Mouse (Mus musculus) C2C12 (cell line): ENCODE measurements around the gene Prss50. TPM values are rescaled to one million over a fixed set of nuclear protein-coding genes. Genes with fewer than 3 reads are reported as not detected.

Experiments
- H3K27me3 ChIP-seq: one replicate; pipeline ENCODE4 v1.6.1; 2011; ENCODE audit not compliant: control insufficient read depth, insufficient read depth, insufficient read length
- H3K36me3 ChIP-seq: one replicate; pipeline ENCODE4 v1.6.1; 2011; ENCODE audit not compliant: control insufficient read depth, insufficient read depth
- H3K4me3 ChIP-seq: one replicate; pipeline ENCODE4 v1.5.1; 2011; ENCODE audit warnings: mild to moderate bottlenecking, control low read depth; ENCODE audit not compliant: poor library complexity, insufficient read depth, severe bottlenecking
- H3K79me2 ChIP-seq: one replicate; pipeline ENCODE4 v1.6.1; 2011; ENCODE audit not compliant: control insufficient read depth, insufficient read depth
- H3K79me3 ChIP-seq: one replicate; pipeline ENCODE4 v1.6.1; 2011; ENCODE audit warnings: low read depth, control low read depth
- H3ac ChIP-seq: one replicate; pipeline ENCODE3; 2011; ENCODE audit warnings: low read depth; ENCODE audit not compliant: control insufficient read depth, insufficient read length
- CEBPB ChIP-seq: IDR thresholded peaks from one replicate; pipeline ENCODE4 v1.6.1; 2011; ENCODE audit warnings: low read depth, mild to moderate bottlenecking, control low read depth, moderate library complexity
- CTCF ChIP-seq: IDR thresholded peaks from one replicate; pipeline ENCODE4 v1.5.1; 2011; ENCODE audit not compliant: control insufficient read depth, insufficient read depth, insufficient read length
- FOSL1 ChIP-seq: IDR thresholded peaks from one replicate; pipeline ENCODE4 v1.8.0; 2011; ENCODE audit warnings: mild to moderate bottlenecking, low read length; ENCODE audit not compliant: poor library complexity, insufficient read depth, severe bottlenecking
- MAX ChIP-seq: IDR thresholded peaks from one replicate; pipeline ENCODE4 v1.6.1; 2011; ENCODE audit warnings: mild to moderate bottlenecking, control low read depth
- MYOD1 ChIP-seq: IDR thresholded peaks from one replicate; pipeline ENCODE4 v1.6.1; 2011; ENCODE audit warnings: low read depth; ENCODE audit not compliant: control insufficient read depth, insufficient read length
- MYOG ChIP-seq: IDR thresholded peaks from one replicate; pipeline ENCODE4 v1.6.1; 2011; ENCODE audit not compliant: control insufficient read depth, insufficient read length; ENCODE audit errors: extremely low read depth
- USF1 ChIP-seq: IDR thresholded peaks from one replicate; pipeline ENCODE4 v1.6.1; 2011; ENCODE audit warnings: low read depth, mild to moderate bottlenecking, control low read depth, moderate library complexity
- polyA plus RNA-seq: library from polyadenylated mRNA; unstranded; fragments of >200 nt; fragmentation: generic; extraction: Trizol; gene quantifications from one replicate; pipeline ENCODE4 v1.2.1, GENCODE M21; 2012; ENCODE audit warnings: missing spikeins

The Prss50 gene
- polyA plus RNA-seq, 1 experiment = 0.04 TPM

- Histone ChIP-seq H3K27me3 (peaks cover 5% of the 10 kb centered on the region), H3K36me3 (no peaks in the 10 kb centered on the region), H3K79me3 (no peaks in the 10 kb centered on the region), H3K4me3 (no peak overlapping the region), H3ac (no peak overlapping the region), H3K79me2 (no peaks in the 10 kb centered on the region)
- no peak for TF ChIP-seq CEBPB
- no peak for TF ChIP-seq CTCF
- TF ChIP-seq USF1 = no peak
- no peak for TF ChIP-seq FOSL1
- TF ChIP-seq MYOD1 = no peak
- TF ChIP-seq MYOG = no peak
- no peak for TF ChIP-seq MAX
Observed at GRCm38 (mm10) chr9:110909371-110909967, 51.7 kb downstream of the Prss50 start.

Other genes with a start within 250 kb of the Prss50 start
- 87.7 TPM for gene Nradd, start 233.5 kb upstream of the Prss50 start, polyA plus RNA-seq
- 3.3 TPM for gene Nbeal2, start 203.8 kb upstream of the Prss50 start, polyA plus RNA-seq
- gene Ccdc12, start 201.5 kb upstream of the Prss50 start, polyA plus RNA-seq = 86.7 TPM
- not detected for gene Myl3, start 116.1 kb upstream of the Prss50 start, polyA plus RNA-seq
- 0.12 TPM for gene Pth1r, start 110.8 kb upstream of the Prss50 start, polyA plus RNA-seq
- not detected for gene Prss42, start 59.8 kb upstream of the Prss50 start, polyA plus RNA-seq
- not detected for gene Prss44, start 44.0 kb upstream of the Prss50 start, polyA plus RNA-seq
- gene Prss43, start 31.3 kb upstream of the Prss50 start, polyA plus RNA-seq = not detected
- not detected for gene Prss45, start 23.4 kb upstream of the Prss50 start, polyA plus RNA-seq
- 0.12 TPM for gene Prss46, start 13.5 kb upstream of the Prss50 start, polyA plus RNA-seq
- gene Als2cl, start 21.9 kb downstream of the Prss50 start, polyA plus RNA-seq = 2.6 TPM
- not detected for gene Tmie, start 22.1 kb downstream of the Prss50 start, polyA plus RNA-seq
- not detected for gene Fam240a, start 58.9 kb downstream of the Prss50 start, polyA plus RNA-seq
- not detected for gene Tdgf1, start 88.2 kb downstream of the Prss50 start, polyA plus RNA-seq
- 0.01 TPM for gene Lrrc2, start 93.6 kb downstream of the Prss50 start, polyA plus RNA-seq
- not detected for gene Rtp3, start 132.6 kb downstream of the Prss50 start, polyA plus RNA-seq
- not detected for gene Ltf, start 161.3 kb downstream of the Prss50 start, polyA plus RNA-seq
- not detected for gene Ccrl2, start 199.6 kb downstream of the Prss50 start, polyA plus RNA-seq